Mouse (Mus musculus): ENCODE data around the gene Cfl1.

Gene Cfl1

DNA sequence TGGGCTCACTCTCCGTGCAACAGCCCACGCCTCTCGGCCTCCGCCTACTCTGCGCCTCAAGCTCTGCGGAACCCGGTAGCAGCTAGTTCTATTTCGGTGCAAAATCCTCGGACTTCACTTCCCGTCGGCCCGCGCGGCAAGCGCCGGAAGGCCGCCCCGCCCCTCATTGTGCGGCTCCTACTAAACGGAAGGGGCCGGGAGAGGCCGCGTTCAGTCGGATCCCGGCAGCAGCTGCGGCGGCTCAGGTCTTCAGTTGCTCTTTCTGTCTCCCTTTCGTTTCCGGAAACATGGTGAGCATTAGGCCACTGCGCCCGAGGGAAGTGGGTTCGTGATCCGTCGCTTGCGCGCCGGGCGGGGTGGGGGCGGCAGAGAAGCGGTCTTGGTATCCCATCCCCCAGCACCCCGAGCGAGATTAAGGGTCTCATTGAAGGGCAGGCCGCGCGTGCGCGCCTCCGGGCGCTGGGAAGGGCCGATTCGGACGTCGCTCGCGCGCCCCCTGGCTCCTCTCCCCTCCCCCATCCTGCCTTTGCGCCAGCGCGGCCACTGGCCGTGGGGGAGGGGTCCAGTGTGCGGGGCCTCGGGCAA is at the start of gene Cfl1:
Gene Cfl1, plus strand, starts transcription at position 143 of the 585 bp plus-strand sequence.
- DNase-seq, result peak; percentile 96

- DNase-seq, result no peak
These were observed 45.8 kb upstream of the Cfl1 start for GRCm38 (mm10) chr19:5444371-5444908.

DNA sequence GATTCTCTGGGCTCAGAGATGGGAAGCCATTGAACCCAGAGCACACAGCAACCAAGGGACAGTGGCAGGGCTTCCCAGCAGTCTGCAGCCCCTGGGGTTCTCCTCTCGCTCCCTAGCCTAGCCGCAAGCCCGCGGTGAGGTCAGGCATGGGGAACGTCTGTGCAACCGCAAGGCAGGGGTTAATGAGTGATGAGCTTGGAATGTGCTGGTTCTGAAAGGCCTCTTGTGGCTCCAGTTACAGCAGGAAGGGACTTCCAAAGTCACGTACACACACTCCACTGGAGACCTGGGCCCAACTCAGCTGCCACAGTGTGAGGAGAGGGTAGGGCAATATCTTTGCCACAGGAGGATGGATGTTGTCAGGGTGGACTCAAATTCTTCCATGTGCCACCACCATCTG is 45.3 kb upstream of the Cfl1 start:
- DNase-seq, result no peak

- no peak for DNase-seq
These were observed 44.5 kb upstream of the Cfl1 start for GRCm38 (mm10) chr19:5445747-5446146.

GRCm38 (mm10) chr19:5447515-5448353 is 42.5 kb upstream of the Cfl1 start, which contains the start of gene Fosl1:
Gene Fosl1 (plus strand): TSS chr19:5447547.
- DNase-seq, result peak; percentile 75

- DNase-seq, result peak; percentile 79
These were observed 41.7 kb upstream of the Cfl1 start for GRCm38 (mm10) chr19:5448354-5449150.

GRCm38 (mm10) chr19:5449673-5450072 is 40.6 kb upstream of the Cfl1 start:
- no peak for DNase-seq

- DNase-seq, result no peak
These were observed 38.5 kb upstream of the Cfl1 start for GRCm38 (mm10) chr19:5451766-5452165.

GRCm38 (mm10) chr19:5455037-5455436 is 35.2 kb upstream of the Cfl1 start:
- no peak for DNase-seq

DNA sequence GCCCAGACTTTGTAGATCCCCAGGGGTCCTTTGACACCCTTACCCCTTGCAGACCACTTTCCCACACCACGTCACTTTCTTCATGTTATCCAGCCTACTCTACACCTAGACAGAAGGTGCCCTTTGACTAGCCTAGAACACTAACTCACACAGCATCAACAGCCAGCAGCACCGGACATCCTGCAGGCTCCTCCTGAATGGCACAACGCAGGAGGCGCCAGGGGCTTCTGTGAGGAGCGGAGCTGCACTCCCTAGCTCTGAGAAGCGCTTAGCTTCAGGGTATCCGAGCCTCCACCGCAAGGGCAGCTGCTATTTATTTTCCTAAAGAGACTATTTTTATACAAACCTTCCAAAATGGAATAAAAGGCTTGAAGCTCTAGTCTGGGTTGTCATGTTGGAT is 34.7 kb upstream of the Cfl1 start:
- no peak for DNase-seq

DNA sequence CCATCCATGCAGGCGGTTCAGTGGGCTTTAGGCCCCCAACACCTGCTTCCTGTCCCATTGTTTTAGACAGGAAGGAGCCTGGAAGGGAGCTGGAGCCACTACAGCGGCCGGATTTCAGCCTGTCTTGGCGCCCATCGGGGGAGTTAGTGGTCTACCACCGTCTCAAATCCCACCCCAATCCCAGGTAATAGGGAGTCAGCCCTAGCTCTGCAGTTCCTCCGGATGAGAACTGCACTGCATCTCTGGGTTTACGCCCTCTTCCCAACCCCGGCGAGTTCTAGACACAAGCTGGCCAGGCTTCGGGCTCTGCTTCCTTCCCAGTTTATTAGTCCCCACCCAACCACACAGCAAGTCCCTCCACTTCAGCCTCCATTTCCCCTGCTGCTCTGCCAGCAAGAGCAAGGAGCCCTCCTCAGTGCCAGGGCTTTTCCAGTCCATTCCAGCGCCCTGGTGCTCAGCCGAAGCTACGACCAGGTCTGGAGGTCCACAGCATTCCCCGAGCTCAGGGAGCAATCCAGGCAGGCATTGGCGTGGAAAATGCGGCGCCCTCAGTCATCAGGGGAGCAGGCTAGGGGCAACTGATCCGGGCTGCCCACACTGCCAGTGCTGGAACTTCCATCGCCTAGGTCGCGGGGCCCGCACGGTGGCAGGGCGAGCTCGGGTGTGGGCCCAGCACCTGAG is 33.9 kb upstream of the Cfl1 start:
- DNase-seq, result peak; percentile 21

DNA sequence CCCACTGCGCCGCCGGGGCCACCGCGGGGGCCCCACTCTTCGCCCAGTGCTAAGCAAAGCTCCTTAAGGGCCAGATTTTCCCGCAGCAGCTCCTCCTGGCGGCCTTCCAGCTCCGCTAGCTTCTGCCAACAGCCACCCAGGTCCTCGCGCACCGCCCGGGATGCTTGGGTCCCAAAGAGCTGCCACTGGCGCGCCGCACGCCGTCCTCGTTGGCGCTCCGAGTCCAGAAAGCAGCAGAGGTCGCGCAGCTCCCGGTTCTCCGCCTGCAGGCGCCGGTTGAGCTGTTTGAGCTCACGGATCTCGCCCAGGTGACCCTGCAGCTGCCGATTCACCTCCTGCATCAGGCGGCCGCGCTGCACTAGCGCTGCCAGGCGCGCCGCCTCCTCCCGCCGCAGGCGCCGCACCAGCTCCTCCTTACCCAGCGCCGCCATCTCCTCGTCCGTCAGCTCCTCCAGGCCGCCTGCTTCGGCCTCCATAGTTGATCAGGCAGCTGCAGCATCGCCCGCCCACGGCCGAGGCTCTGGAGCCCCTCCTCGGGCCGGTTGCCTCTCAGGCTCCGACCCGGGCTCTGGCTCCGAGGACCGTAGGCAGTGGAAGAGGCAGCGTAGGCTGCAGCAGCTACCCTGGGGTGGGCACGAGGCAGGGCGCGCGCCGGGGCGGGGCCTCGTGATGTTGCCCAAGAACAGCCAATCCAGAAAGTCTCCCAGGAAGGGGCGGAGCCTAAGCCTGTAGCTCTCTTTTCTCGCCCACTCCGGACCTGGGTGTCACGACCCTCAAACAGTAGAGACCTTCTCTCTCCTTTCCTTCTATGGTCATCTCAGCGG is 33.1 kb upstream of the Cfl1 start:
- peak; percentile 95 for DNase-seq

GRCm38 (mm10) chr19:5457746-5458442 is 32.4 kb upstream of the Cfl1 start, which contains the start of gene Ccdc85b:
Gene Ccdc85b (minus strand): TSS chr19:5457894.
- DNase-seq, result no peak

GRCm38 (mm10) chr19:5459019-5459418 is 31.2 kb upstream of the Cfl1 start:
- no peak for DNase-seq

GRCm38 (mm10) chr19:5459896-5460295 is 30.4 kb upstream of the Cfl1 start:
- no peak for DNase-seq

DNA sequence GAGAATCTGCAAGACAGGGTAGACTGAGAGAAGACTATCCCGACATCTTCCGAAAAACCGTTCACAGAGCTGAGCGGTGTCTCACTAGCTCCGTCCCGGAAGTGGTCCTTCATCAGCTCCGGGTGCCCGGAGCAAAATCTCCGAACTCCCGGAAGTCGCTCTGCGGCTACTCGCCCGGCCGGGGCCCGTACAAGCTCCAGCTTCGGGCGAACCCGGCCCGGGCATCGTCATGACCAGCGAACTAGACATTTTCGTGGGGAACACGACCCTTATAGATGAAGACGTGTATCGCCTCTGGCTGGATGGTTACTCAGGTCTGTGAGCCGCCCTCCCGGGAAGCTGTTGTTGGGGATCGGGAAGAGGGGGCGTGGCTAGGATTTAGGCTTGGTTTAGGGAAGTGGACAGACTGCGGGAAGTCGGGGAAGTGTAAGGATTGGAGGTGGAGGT is 29.8 kb upstream of the Cfl1 start, which contains the start of gene Fibp:
Gene Fibp, plus strand, starts transcription at position 151 of the 447 bp plus-strand sequence.
- peak; percentile 87 for DNase-seq

GRCm38 (mm10) chr19:5461411-5461810 is 28.8 kb upstream of the Cfl1 start:
- DNase-seq, result no peak

GRCm38 (mm10) chr19:5463212-5463611 is 27.0 kb upstream of the Cfl1 start:
- DNase-seq, result no peak

- DNase-seq, result peak; percentile 60
These were observed 26.3 kb upstream of the Cfl1 start for GRCm38 (mm10) chr19:5463791-5464562.

- no peak for DNase-seq
These were observed 25.2 kb upstream of the Cfl1 start for GRCm38 (mm10) chr19:5465037-5465436.

Measured in liver (tissue).